ENCODE assay signal across 7 mouse cellular contexts in genomic region chr3:87885281-87886003, GRCm38 (mm10). TPM values are rescaled to one million over a fixed set of nuclear protein-coding genes. Genes with fewer than 3 reads are reported as not detected.
DNase-seq lines count a peak whose midpoint lies in the region; ATAC-seq lines count a peak whose summit lies in the region.

Gene Prcc, minus strand, starts transcription at chr3:87885608.

- under 1% methylated on average over 33 of the region's 33 CpGs for WGBS in intestine, embryonic 16.5 days
- WGBS in midbrain, embryonic 11.5 days: under 1% methylated on average over 33 of the region's 33 CpGs

- peak within 1 kb of the TSS; percentile 74 for H3K4me2 ChIP-seq in intestine, embryonic 16.5 days (ENCODE audit: low read depth, low read length)
- H3K4me2 ChIP-seq in midbrain, embryonic 11.5 days: peak within 1 kb of the TSS; percentile 95

- peak within 1 kb of the TSS; percentile 100 for H3K4me3 ChIP-seq in intestine, embryonic 16.5 days (ENCODE audit: low read length)
- peak within 1 kb of the TSS; percentile 97 for H3K4me3 ChIP-seq in midbrain, embryonic 11.5 days (ENCODE audit: low read depth, low read length)

- peak within 1 kb of the TSS; percentile 96 for H3K9ac ChIP-seq in intestine, embryonic 16.5 days (ENCODE audit: low read depth, low read length)
- H3K9ac ChIP-seq in midbrain, embryonic 11.5 days (ENCODE audit: low read length): peak within 1 kb of the TSS; percentile 93

- no peaks in the 10 kb centered on the region for H3K36me3 ChIP-seq in intestine, embryonic 16.5 days (ENCODE audit: control insufficient read depth, insufficient read depth, low read length)
- H3K36me3 ChIP-seq in midbrain, embryonic 11.5 days (ENCODE audit: control insufficient read depth, insufficient read depth, low read length): peaks cover 2% of the 10 kb centered on the region; the same call in 1 of the 2 replicates

- no peaks in the 10 kb centered on the region for H3K27me3 ChIP-seq in intestine, embryonic 16.5 days (replicated peaks; ENCODE audit: control insufficient read depth, insufficient read depth, low read length)
- no peaks in the 10 kb centered on the region for H3K27me3 ChIP-seq in midbrain, embryonic 11.5 days (ENCODE audit: control insufficient read depth, insufficient read depth, low read length)

- H3K9me3 ChIP-seq in intestine, embryonic 16.5 days (ENCODE audit: control insufficient read depth, low read length): no peaks in the 10 kb centered on the region
- H3K9me3 ChIP-seq in midbrain, embryonic 11.5 days (ENCODE audit: control insufficient read depth, low read length): no peaks in the 10 kb centered on the region

- intact Hi-C loops in left cerebral cortex, postnatal 36 days (cut with DNase I): loop anchor here (1.0 kb wide), 3 partner anchors 21 to 45 kb away; partner anchors contain the start of genes Hdgf, Isg20l2, Mrpl24 and Rrnad1

- DNase-seq in adrenal gland, adult 8-10 months: peak; percentile 96
- DNase-seq in embryo, embryonic 9.5 days (ENCODE audit: extremely low spot score): peak; percentile 91
- DNase-seq in gastrocnemius, postnatal 4 days (ENCODE audit: low spot score in 2 of 2): peak; percentile 50 to 83
- peak; percentile 92 to 93 for DNase-seq in left cerebral cortex, postnatal 36 days (ENCODE audit: low spot score in 2 of 2)
- peak; percentile 99 for DNase-seq in midbrain, embryonic 11.5 days (ENCODE audit: low spot score, missing footprints)
- peak; percentile 99 for DNase-seq in skeletal muscle tissue, adult 2 months (ENCODE audit: low read depth, low spot score)

- peak; percentile 97 for ATAC-seq in intestine, embryonic 16.5 days
- peak; percentile 97 for ATAC-seq in midbrain, embryonic 11.5 days (ENCODE audit: low FRiP score)

- peak within 1 kb of the TSS; percentile 96 for H3K27ac ChIP-seq in intestine, embryonic 16.5 days (ENCODE audit: low read length)
- peak within 1 kb of the TSS; percentile 31 for H3K27ac ChIP-seq in midbrain, embryonic 11.5 days (ENCODE audit: low read depth, low read length)

- peaks cover 17% of the 10 kb centered on the region for H3K4me1 ChIP-seq in intestine, embryonic 16.5 days (ENCODE audit: control insufficient read depth, insufficient read depth, low read length)
- H3K4me1 ChIP-seq in midbrain, embryonic 11.5 days (ENCODE audit: control insufficient read depth, insufficient read depth, low read length): peaks cover 13% of the 10 kb centered on the region

RNA-seq across cellular contexts. Expression of gene Prcc, which starts in this region (rescaled TPM):
- total RNA-seq in adrenal gland, adult 8-10 months (2022): 10 to 100 TPM; 47.5 to 49.4 (median 48.7) TPM
- total RNA-seq in gastrocnemius, postnatal 4 days (2021): 10 to 100 TPM; 56.7 to 58.3 TPM
- polyA plus RNA-seq in intestine, embryonic 16.5 days (2015; fragmentation: Nextera tagmentation; extraction: Ambion mirVana): 9.8 and 10.7 TPM in 2 replicates
- total RNA-seq in left cerebral cortex, postnatal 36 days (2021): 10 to 100 TPM; 59.8 to 63.6 TPM
- 18.4 and 20.4 TPM in 2 replicates for polyA plus RNA-seq in midbrain, embryonic 11.5 days (2014; fragmentation: Nextera tagmentation; extraction: Ambion mirVana)

Comparison
In these comparisons a context has a peak if more than half of its experiments do, and no peak if none do; other contexts are left out.
1. Peak in every context shown above with its lines: DNase-seq, ATAC-seq, H3K4me3 ChIP-seq and H3K27ac ChIP-seq.